Mouse (Mus musculus) subcutaneous adipose tissue, adult 2 months (tissue): ENCODE data around the gene Rassf3. TPM values are rescaled to one million over a fixed set of nuclear protein-coding genes. Genes with fewer than 3 reads are reported as not detected.

Source experiments
- polyA plus RNA-seq: library from polyadenylated mRNA; depleted of rRNA; stranded (reverse); fragments of >200 nt; gene quantifications from 2 replicates; pipeline ENCODE4 v1.2.3, GENCODE M21; 2012; ENCODE audit warnings: low replicate concordance; rRNA removed

Gene Rassf3
- polyA plus RNA-seq, result 59.0 TPM in 2 replicates

GRCm38 (mm10) chr10:121476190-121476967 lies at the start of gene Rassf3:
Gene Rassf3 (minus strand): TSS chr10:121476347.

DNA sequence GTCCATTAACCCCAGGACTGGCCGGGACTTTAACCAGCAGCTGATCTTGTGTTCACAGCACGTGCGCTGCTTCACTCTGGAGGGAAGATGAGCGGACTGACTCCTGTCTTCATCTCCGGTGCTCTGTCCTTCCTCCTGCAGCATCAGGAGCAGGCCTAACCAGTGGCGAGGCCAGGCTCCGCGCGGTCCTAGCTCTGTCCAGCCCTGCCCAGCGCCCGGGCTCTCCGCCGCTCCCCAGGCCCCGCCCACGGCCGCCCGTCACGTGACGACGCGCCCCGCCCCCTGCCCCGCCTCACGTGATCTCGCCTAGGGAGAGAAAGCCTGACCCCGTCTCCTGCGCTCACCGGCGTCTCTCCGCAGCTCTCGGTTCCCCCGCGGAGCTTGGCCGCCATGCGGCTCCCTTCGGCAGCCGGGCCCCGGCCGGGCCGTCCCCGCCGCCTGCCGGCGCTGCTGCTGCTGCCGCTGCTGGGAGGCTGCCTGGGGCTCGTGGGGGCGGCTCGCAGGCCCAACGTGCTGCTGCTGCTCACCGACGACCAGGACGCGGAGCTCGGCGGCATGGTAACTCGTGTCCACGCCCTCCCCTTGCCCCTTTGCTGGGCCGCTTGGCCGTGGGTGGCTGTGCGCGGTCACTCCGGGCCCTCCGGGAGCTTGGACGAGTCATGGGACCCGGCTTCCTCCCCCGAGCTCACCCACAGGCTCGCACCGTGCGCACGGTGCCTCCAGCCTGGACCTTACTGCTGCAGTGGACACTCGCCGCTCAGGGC lies 111.2 kb downstream of the Rassf3 start, which contains the start of gene Gns:
Gns (plus strand) TSS at position 290 of the 764 bp plus-strand sequence.

Other genes with a start within 250 kb of the Rassf3 start
- 0.52 and 2.2 TPM in 2 replicates for gene Tbc1d30, start 125.1 kb downstream of the Rassf3 start, polyA plus RNA-seq
- 92.8 and 133 TPM in 2 replicates for gene Gns, start 111.3 kb downstream of the Rassf3 start, polyA plus RNA-seq
- 12.6 and 16.3 TPM in 2 replicates for gene Tbk1, start 110.4 kb upstream of the Rassf3 start, polyA plus RNA-seq
- gene Xpot, start 150.0 kb upstream of the Rassf3 start, polyA plus RNA-seq, result 77.6 and 129 TPM in 2 replicates
- 0.10 and 0.13 TPM in 2 replicates for gene D930020B18Rik, start 165.2 kb upstream of the Rassf3 start, polyA plus RNA-seq